28 mouse cellular contexts compared by ENCODE assay signal in genomic region chr6:119008638-119009166, GRCm38 (mm10).
A peak's percentile ranks its signal among the peaks of the same experiment; 100 is the strongest.
DNase-seq lines count a peak whose midpoint lies in the region; ATAC-seq lines count a peak whose summit lies in the region.
"Had no signal": no experiment of that assay in that cellular context is flagged by ENCODE, and none has a peak within 500 bp of the region (broad histone marks: within the 10 kb centered on the region; RNA-seq: fewer than 3 reads in every experiment).

No protein-coding gene starts in this region.

- H3K4me3 ChIP-seq in heart, embryonic 13.5 days = no peak overlapping the region
- H3K4me3 ChIP-seq in heart, embryonic 11.5 days (ENCODE audit: low read depth, low read length) = no peak overlapping the region
- no peak overlapping the region for H3K4me3 ChIP-seq in liver, embryonic 15.5 days (replicated peaks)
- H3K4me3 ChIP-seq in lung, embryonic 16.5 days (ENCODE audit: low read length) = no peak overlapping the region
- H3K4me3 ChIP-seq in midbrain, embryonic 16.5 days (ENCODE audit: low read depth, low read length) = no peak overlapping the region
- H3K4me3 ChIP-seq: embryonic facial prominence, embryonic 10.5 days; embryonic facial prominence, embryonic 13.5 days; forebrain, embryonic 12.5 days; forebrain, embryonic 15.5 days; heart, adult 2 months; heart, embryonic 12.5 days had no signal

- no peaks in the 10 kb centered on the region for H3K9me3 ChIP-seq in heart, embryonic 13.5 days
- H3K9me3 ChIP-seq in heart, embryonic 11.5 days (replicated peaks; ENCODE audit: control insufficient read depth, low read length) = no peaks in the 10 kb centered on the region
- H3K9me3 ChIP-seq in liver, embryonic 15.5 days (replicated peaks) = no peaks in the 10 kb centered on the region
- no peaks in the 10 kb centered on the region for H3K9me3 ChIP-seq in lung, embryonic 16.5 days (ENCODE audit: control insufficient read depth, low read length)
- H3K9me3 ChIP-seq in midbrain, embryonic 16.5 days (replicated peaks; ENCODE audit: control insufficient read depth, low read length, poor library complexity, severe bottlenecking) = no peaks in the 10 kb centered on the region
- H3K9me3 ChIP-seq: embryonic facial prominence, embryonic 10.5 days; embryonic facial prominence, embryonic 13.5 days; forebrain, embryonic 12.5 days; forebrain, embryonic 15.5 days; heart, embryonic 12.5 days had no signal

- DNase-seq in liver (no peak), R1 (ENCODE audit: low read depth, low spot score) (peak; percentile 28)
- no peak for DNase-seq in lung, postnatal 14 days
- DNase-seq: adrenal gland, adult 8-10 months; adrenal gland, postnatal 25 days; B cell, adult 2 months; cerebellum, adult 8-10 months; cerebellum, postnatal 10 days; embryo, embryonic 11 days; gastrocnemius, postnatal 25 days; heart, adult 2 months; heart, postnatal 14 days; heart, postnatal 4 days had no signal

- peak overlapping the region; percentile 21; the same call in 1 of the 2 replicates for H3K9ac ChIP-seq in heart, embryonic 13.5 days
- no peak overlapping the region for H3K9ac ChIP-seq in heart, embryonic 11.5 days (ENCODE audit: low read depth, low read length)
- H3K9ac ChIP-seq in liver, embryonic 15.5 days = no peak overlapping the region
- no peak overlapping the region for H3K9ac ChIP-seq in lung, embryonic 16.5 days (ENCODE audit: low read length)
- H3K9ac ChIP-seq in midbrain, embryonic 16.5 days (ENCODE audit: low read depth, low read length) = no peak overlapping the region
- H3K9ac ChIP-seq: embryonic facial prominence, embryonic 13.5 days; forebrain, embryonic 12.5 days; forebrain, embryonic 15.5 days; heart, embryonic 12.5 days; hindbrain, embryonic 14.5 days had no signal

- H3K27ac ChIP-seq in heart, embryonic 13.5 days (replicated peaks) = no peak overlapping the region
- no peak overlapping the region for H3K27ac ChIP-seq in heart, embryonic 11.5 days (ENCODE audit: low read depth, low read length)
- H3K27ac ChIP-seq in liver, embryonic 15.5 days (replicated peaks) = no peak overlapping the region
- H3K27ac ChIP-seq in lung, embryonic 16.5 days (ENCODE audit: low read length) = peak overlapping the region; percentile 65
- H3K27ac ChIP-seq in midbrain, embryonic 16.5 days (ENCODE audit: low read length) = no peak overlapping the region
- H3K27ac ChIP-seq: embryonic facial prominence, embryonic 10.5 days; forebrain, embryonic 12.5 days; forebrain, embryonic 15.5 days; heart, adult 2 months; hindbrain, embryonic 14.5 days; hindbrain, postnatal 0 days had no signal

- H3K27me3 ChIP-seq in heart, embryonic 13.5 days (replicated peaks) = no peaks in the 10 kb centered on the region
- H3K27me3 ChIP-seq in heart, embryonic 11.5 days (ENCODE audit: control insufficient read depth, insufficient read depth, low read length) = no peaks in the 10 kb centered on the region
- no peaks in the 10 kb centered on the region for H3K27me3 ChIP-seq in liver, embryonic 15.5 days
- no peaks in the 10 kb centered on the region for H3K27me3 ChIP-seq in lung, embryonic 16.5 days (ENCODE audit: control insufficient read depth, insufficient read depth, low read depth, low read length)
- H3K27me3 ChIP-seq in midbrain, embryonic 16.5 days (ENCODE audit: control insufficient read depth, insufficient read depth, low read depth, low read length) = no peaks in the 10 kb centered on the region
- H3K27me3 ChIP-seq: embryonic facial prominence, embryonic 13.5 days; forebrain, embryonic 12.5 days; forebrain, embryonic 15.5 days; heart, embryonic 12.5 days; Patski had no signal

- no peak for ATAC-seq in heart, embryonic 13.5 days (ENCODE audit: extremely low read depth, insufficient number of reproducible peaks, low FRiP score, low TSS enrichment)
- no peak for ATAC-seq in heart, embryonic 11.5 days (replicated peaks; ENCODE audit: insufficient number of reproducible peaks, low FRiP score, low TSS enrichment)
- no peak for ATAC-seq in liver, embryonic 15.5 days (ENCODE audit: insufficient read depth)
- ATAC-seq in lung, embryonic 16.5 days (ENCODE audit: low read depth) = peak; percentile 60
- no peak for ATAC-seq in midbrain, embryonic 16.5 days
- ATAC-seq: activated CD4-positive, CD25-positive, alpha-beta regulatory T cell, adult 4 months; forebrain, embryonic 15.5 days; hindbrain, postnatal 0 days; Patski had no signal

- 0 out of 2 replicates have a peak, but pooled peaks cover 4% of the 10 kb centered on the region for H3K36me3 ChIP-seq in heart, embryonic 13.5 days
- no peaks in the 10 kb centered on the region for H3K36me3 ChIP-seq in heart, embryonic 11.5 days (ENCODE audit: control insufficient read depth, insufficient read depth, low read length)
- peaks cover 19% of the 10 kb centered on the region; the same call in 1 of the 2 replicates for H3K36me3 ChIP-seq in liver, embryonic 15.5 days (replicated peaks)
- H3K36me3 ChIP-seq in lung, embryonic 16.5 days (ENCODE audit: control insufficient read depth, insufficient read depth, low read length) = no peaks in the 10 kb centered on the region
- H3K36me3 ChIP-seq in midbrain, embryonic 16.5 days (ENCODE audit: control insufficient read depth, insufficient read depth, low read length) = no peaks in the 10 kb centered on the region
- H3K36me3 ChIP-seq: embryonic facial prominence, embryonic 10.5 days; embryonic facial prominence, embryonic 13.5 days; forebrain, embryonic 12.5 days; forebrain, embryonic 15.5 days; G1E; heart, embryonic 12.5 days had no signal

- H3K4me2 ChIP-seq in heart, embryonic 13.5 days = no peak overlapping the region
- H3K4me2 ChIP-seq in heart, embryonic 11.5 days = no peak overlapping the region
- peak overlapping the region; percentile 65; the same call in 1 of the 2 replicates for H3K4me2 ChIP-seq in liver, embryonic 15.5 days
- H3K4me2 ChIP-seq in lung, embryonic 16.5 days (ENCODE audit: low read depth, low read length) = no peak overlapping the region
- no peak overlapping the region for H3K4me2 ChIP-seq in midbrain, embryonic 16.5 days (ENCODE audit: low read length)
- H3K4me2 ChIP-seq: embryonic facial prominence, embryonic 13.5 days; forebrain, embryonic 12.5 days; forebrain, embryonic 15.5 days; heart, embryonic 12.5 days; hindbrain, embryonic 14.5 days had no signal

- H3K4me1 ChIP-seq in heart, embryonic 13.5 days = peaks cover 57% of the 10 kb centered on the region
- peaks cover 11% of the 10 kb centered on the region; the same call in 1 of the 2 replicates for H3K4me1 ChIP-seq in heart, embryonic 11.5 days (ENCODE audit: control insufficient read depth, insufficient read depth, low read length)
- H3K4me1 ChIP-seq in liver, embryonic 15.5 days (replicated peaks) = peaks cover 38% of the 10 kb centered on the region
- H3K4me1 ChIP-seq in lung, embryonic 16.5 days (replicated peaks; ENCODE audit: control insufficient read depth, insufficient read depth, low read length) = peaks cover 9% of the 10 kb centered on the region; the same call in 1 of the 2 replicates
- no peaks in the 10 kb centered on the region for H3K4me1 ChIP-seq in midbrain, embryonic 16.5 days (ENCODE audit: control insufficient read depth, insufficient read depth, low read length)
- H3K4me1 ChIP-seq: forebrain, embryonic 12.5 days; forebrain, embryonic 15.5 days had no signal

- WGBS in heart, embryonic 13.5 days = 65% methylated on average over 7 of the region's 7 CpGs
- 66% methylated on average over 7 of the region's 7 CpGs for WGBS in heart, embryonic 11.5 days (ENCODE audit: insufficient replicate concordance)
- 74% methylated on average over 7 of the region's 7 CpGs for WGBS in liver, embryonic 15.5 days (ENCODE audit: insufficient replicate concordance)
- WGBS in lung, embryonic 16.5 days = 55% methylated on average over 7 of the region's 7 CpGs
- WGBS in midbrain, embryonic 16.5 days = 60% methylated on average over 7 of the region's 7 CpGs
